Mouse (Mus musculus) heart, postnatal 4 days (tissue): Measurements from ENCODE around the gene Itih5. TPM values are rescaled to one million over a fixed set of nuclear protein-coding genes. Genes with fewer than 3 reads are reported as not detected.

Experiments
- DNase-seq: peaks from one replicate; pipeline ENCODE4 v3.0.0; 2021
- total RNA-seq, 2 experiments: library from RNA; stranded (reverse); gene quantifications; 2 replicates each; pipeline ENCODE4 v1.2.3; 2021

Itih5 gene
- total RNA-seq, 2 experiments from 2014 or later, result 24.9 to 30.2 TPM

- DNase-seq, result no peak
Observed at GRCm38 (mm10) chr2:10262722-10263121, 109.4 kb downstream of the Itih5 start.

- no peak for DNase-seq
Observed at GRCm38 (mm10) chr2:10263909-10264489, 110.6 kb downstream of the Itih5 start.

GRCm38 (mm10) chr2:10265881-10266280, 112.5 kb downstream of the Itih5 start:
- no peak for DNase-seq

GRCm38 (mm10) chr2:10272604-10273115, 119.3 kb downstream of the Itih5 start:
- DNase-seq, result no peak

- no peak for DNase-seq
Observed at GRCm38 (mm10) chr2:10273541-10274050, 120.2 kb downstream of the Itih5 start.

GRCm38 (mm10) chr2:10276194-10276593, 122.8 kb downstream of the Itih5 start:
- peak; percentile 76 for DNase-seq

GRCm38 (mm10) chr2:10283686-10284085, 130.3 kb downstream of the Itih5 start:
- no peak for DNase-seq

- peak; percentile 57 for DNase-seq
Observed at GRCm38 (mm10) chr2:10284636-10285270, 131.4 kb downstream of the Itih5 start.

GRCm38 (mm10) chr2:10285975-10286374, 132.6 kb downstream of the Itih5 start:
- DNase-seq, result no peak

GRCm38 (mm10) chr2:10288142-10288831, 134.9 kb downstream of the Itih5 start:
- peak; percentile 81 for DNase-seq

GRCm38 (mm10) chr2:10288881-10289280, 135.5 kb downstream of the Itih5 start:
- no peak for DNase-seq

- no peak for DNase-seq
Observed at GRCm38 (mm10) chr2:10290115-10290514, 136.7 kb downstream of the Itih5 start.

- no peak for DNase-seq
Observed at GRCm38 (mm10) chr2:10293556-10294206, 140.3 kb downstream of the Itih5 start.

GRCm38 (mm10) chr2:10295908-10296307, 142.5 kb downstream of the Itih5 start:
- DNase-seq, result no peak

GRCm38 (mm10) chr2:10300244-10300643, 146.9 kb downstream of the Itih5 start:
- peak; percentile 26 for DNase-seq

- DNase-seq, result peak; percentile 38
Observed at GRCm38 (mm10) chr2:10300771-10301170, 147.4 kb downstream of the Itih5 start.

GRCm38 (mm10) chr2:10301391-10301790, 148.0 kb downstream of the Itih5 start:
- DNase-seq, result no peak

- DNase-seq, result no peak
Observed at GRCm38 (mm10) chr2:10301997-10302396, 148.6 kb downstream of the Itih5 start.

- no peak for DNase-seq
Observed at GRCm38 (mm10) chr2:10304911-10305310, 151.5 kb downstream of the Itih5 start.
